Mouse (Mus musculus): ENCODE measurements around the gene Tm4sf19. TPM values are rescaled to one million over a fixed set of nuclear protein-coding genes. Genes with fewer than 3 reads are reported as not detected.

Gene Tm4sf19
- total RNA-seq, 1 experiment = not detected

- TF ChIP-seq CHD2 (IDR thresholded peaks at IDR 0.05; ENCODE audit: low read depth, low read length) (no peak), ZC3H11A (IDR thresholded peaks at IDR 0.05; ENCODE audit: borderline replicate concordance, low read depth, low read length) (no peak), ZNF384 (IDR thresholded peaks at IDR 0.05; ENCODE audit: low read depth, low read length) (no peak), HCFC1 (IDR thresholded peaks at IDR 0.05; ENCODE audit: borderline replicate concordance, insufficient read depth, low read length) (no peak), MAFK (IDR thresholded peaks at IDR 0.05; ENCODE audit: insufficient read depth, low read depth, low read length) (no peak)
- DNase-seq (ENCODE audit: low read depth, low spot score) = no peak
- in situ Hi-C loops (cut with MboI; ENCODE audit: low sequenced_read_pairs in 2 of 2, unreplicated experiment in 2 of 2) = no loop called here
- H3K4me3 ChIP-seq (ENCODE audit: insufficient read depth in 1 of 2, low read depth in 1 of 2, low read length in 2 of 2, poor library complexity in 1 of 2, severe bottlenecking in 1 of 2) = no peak overlapping the region
- H3K27ac ChIP-seq (ENCODE audit: insufficient read depth, low read depth, low read length, poor library complexity, severe bottlenecking) = no peak overlapping the region
- no peaks in the 10 kb centered on the region for H3K9me3 ChIP-seq (ENCODE audit: control insufficient read depth, insufficient read depth, low read depth, low read length)
- H3K4me1 ChIP-seq (ENCODE audit: control insufficient read depth in 2 of 2, insufficient read depth in 2 of 2, low read length in 2 of 2, poor library complexity in 1 of 2) = no peaks in the 10 kb centered on the region
- H3K9ac ChIP-seq (ENCODE audit: insufficient read depth, low read depth, low read length, poor library complexity, severe bottlenecking) = no peak overlapping the region
- no peaks in the 10 kb centered on the region for H3K36me3 ChIP-seq (ENCODE audit: control insufficient read depth, insufficient read depth, low read length, poor library complexity, severe bottlenecking)
Measured at GRCm38 (mm10) chr16:32401335-32401965, 1.1 kb downstream of the Tm4sf19 start.

GRCm38 (mm10) chr16:32402818-32403217 is 2.5 kb downstream of the Tm4sf19 start:
- no peak overlapping the region for H3K4me3 ChIP-seq (ENCODE audit: insufficient read depth in 1 of 2, low read depth in 1 of 2, low read length in 2 of 2, poor library complexity in 1 of 2, severe bottlenecking in 1 of 2)
- TF ChIP-seq CHD2 (IDR thresholded peaks at IDR 0.05; ENCODE audit: low read depth, low read length) = no peak
- no peak for TF ChIP-seq ZC3H11A (IDR thresholded peaks at IDR 0.05; ENCODE audit: borderline replicate concordance, low read depth, low read length)
- no peak for TF ChIP-seq MAFK (IDR thresholded peaks at IDR 0.05; ENCODE audit: insufficient read depth, low read depth, low read length)
- TF ChIP-seq ZNF384 (IDR thresholded peaks at IDR 0.05; ENCODE audit: low read depth, low read length) = no peak
- H3K36me3 ChIP-seq (ENCODE audit: control insufficient read depth, insufficient read depth, low read length, poor library complexity, severe bottlenecking) = no peaks in the 10 kb centered on the region
- in situ Hi-C loops (cut with MboI; ENCODE audit: low sequenced_read_pairs in 2 of 2, unreplicated experiment in 2 of 2) = no loop called here
- H3K4me1 ChIP-seq (ENCODE audit: control insufficient read depth in 2 of 2, insufficient read depth in 2 of 2, low read length in 2 of 2, poor library complexity in 1 of 2) = no peaks in the 10 kb centered on the region
- no peaks in the 10 kb centered on the region for H3K9me3 ChIP-seq (ENCODE audit: control insufficient read depth, insufficient read depth, low read depth, low read length)
- DNase-seq (ENCODE audit: low read depth, low spot score) = no peak
- H3K9ac ChIP-seq (ENCODE audit: insufficient read depth, low read depth, low read length, poor library complexity, severe bottlenecking) = no peak overlapping the region
- no peak overlapping the region for H3K27ac ChIP-seq (ENCODE audit: insufficient read depth, low read depth, low read length, poor library complexity, severe bottlenecking)

- no peaks in the 10 kb centered on the region for H3K36me3 ChIP-seq (ENCODE audit: control insufficient read depth, insufficient read depth, low read length, poor library complexity, severe bottlenecking)
- no peak for DNase-seq (ENCODE audit: low read depth, low spot score)
- H3K4me1 ChIP-seq (ENCODE audit: control insufficient read depth in 2 of 2, insufficient read depth in 2 of 2, low read length in 2 of 2, poor library complexity in 1 of 2) = no peaks in the 10 kb centered on the region
- no peak overlapping the region for H3K9ac ChIP-seq (ENCODE audit: insufficient read depth, low read depth, low read length, poor library complexity, severe bottlenecking)
- in situ Hi-C loops (cut with MboI; ENCODE audit: low sequenced_read_pairs in 2 of 2, unreplicated experiment in 2 of 2) = no loop called here
- no peak overlapping the region for H3K27ac ChIP-seq (ENCODE audit: insufficient read depth, low read depth, low read length, poor library complexity, severe bottlenecking)
- no peak for TF ChIP-seq CHD2 (IDR thresholded peaks at IDR 0.05; ENCODE audit: low read depth, low read length)
- no peak for TF ChIP-seq MAFK (IDR thresholded peaks at IDR 0.05; ENCODE audit: insufficient read depth, low read depth, low read length)
- TF ChIP-seq ZC3H11A (IDR thresholded peaks at IDR 0.05; ENCODE audit: borderline replicate concordance, low read depth, low read length) = no peak
- no peak for TF ChIP-seq ZNF384 (IDR thresholded peaks at IDR 0.05; ENCODE audit: low read depth, low read length)
- no peak for TF ChIP-seq HCFC1 (IDR thresholded peaks at IDR 0.05; ENCODE audit: borderline replicate concordance, insufficient read depth, low read length)
- no peaks in the 10 kb centered on the region for H3K9me3 ChIP-seq (ENCODE audit: control insufficient read depth, insufficient read depth, low read depth, low read length)
- no peak overlapping the region for H3K4me3 ChIP-seq (ENCODE audit: insufficient read depth in 1 of 2, low read depth in 1 of 2, low read length in 2 of 2, poor library complexity in 1 of 2, severe bottlenecking in 1 of 2)
Measured at GRCm38 (mm10) chr16:32405716-32406115, 5.4 kb downstream of the Tm4sf19 start.

GRCm38 (mm10) chr16:32406671-32407070 is 6.4 kb downstream of the Tm4sf19 start:
- no peak for TF ChIP-seq CHD2 (IDR thresholded peaks at IDR 0.05; ENCODE audit: low read depth, low read length)
- no peak for TF ChIP-seq MAFK (IDR thresholded peaks at IDR 0.05; ENCODE audit: insufficient read depth, low read depth, low read length)
- TF ChIP-seq ZNF384 (IDR thresholded peaks at IDR 0.05; ENCODE audit: low read depth, low read length) = no peak
- no peak for TF ChIP-seq HCFC1 (IDR thresholded peaks at IDR 0.05; ENCODE audit: borderline replicate concordance, insufficient read depth, low read length)
- no peak for TF ChIP-seq ZC3H11A (IDR thresholded peaks at IDR 0.05; ENCODE audit: borderline replicate concordance, low read depth, low read length)
- Histone ChIP-seq H3K27ac (ENCODE audit: insufficient read depth, low read depth, low read length, poor library complexity, severe bottlenecking) (no peak overlapping the region), H3K36me3 (ENCODE audit: control insufficient read depth, insufficient read depth, low read length, poor library complexity, severe bottlenecking) (no peaks in the 10 kb centered on the region), H3K9me3 (ENCODE audit: control insufficient read depth, insufficient read depth, low read depth, low read length) (no peaks in the 10 kb centered on the region), H3K4me3 (ENCODE audit: insufficient read depth in 1 of 2, low read depth in 1 of 2, low read length in 2 of 2, poor library complexity in 1 of 2, severe bottlenecking in 1 of 2) (no peak overlapping the region), H3K4me1 (ENCODE audit: control insufficient read depth in 2 of 2, insufficient read depth in 2 of 2, low read length in 2 of 2, poor library complexity in 1 of 2) (no peaks in the 10 kb centered on the region), H3K9ac (ENCODE audit: insufficient read depth, low read depth, low read length, poor library complexity, severe bottlenecking) (no peak overlapping the region)
- DNase-seq (ENCODE audit: low read depth, low spot score) = no peak
- in situ Hi-C loops (cut with MboI; ENCODE audit: low sequenced_read_pairs in 2 of 2, unreplicated experiment in 2 of 2) = no loop called here

Measured in ES-E14 (cell line).